Mouse (Mus musculus) lung, postnatal 0 days (tissue): Measurements from ENCODE around the gene Camta1.

ENCODE experiments used
- CTCF ChIP-seq: IDR thresholded peaks from 2 replicates; pipeline ENCODE4 v1.5.1; 2016; ENCODE audit warnings: antibody characterized with exemption, mild to moderate bottlenecking
- EP300 ChIP-seq: IDR thresholded peaks from 2 replicates; pipeline ENCODE4 v1.6.1; 2016; ENCODE audit warnings: antibody characterized with exemption, mild to moderate bottlenecking, control low read depth

DNA sequence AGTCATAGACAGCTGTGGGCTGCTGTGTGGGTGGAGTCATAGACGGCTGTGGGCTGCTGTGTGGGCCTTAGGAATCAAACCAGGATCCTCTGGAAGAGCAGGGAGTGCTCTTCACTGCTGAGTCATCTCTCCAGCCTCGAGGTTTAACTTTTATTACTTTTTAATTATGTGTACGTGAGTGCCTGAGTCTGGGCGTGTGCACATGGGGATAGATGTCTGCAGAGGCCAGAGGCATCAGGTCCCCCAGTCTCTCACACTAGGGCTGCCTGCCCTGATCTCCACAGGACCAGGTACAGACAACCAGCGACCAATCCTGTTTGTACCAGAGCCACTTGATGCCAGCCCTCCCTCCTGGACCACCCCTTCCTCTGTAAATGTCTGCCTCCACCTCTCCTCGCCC lies 632.6 kb downstream of the Camta1 start:
- TF ChIP-seq CTCF (no peak), EP300 (no peak)
